Mouse (Mus musculus): ENCODE measurements around the gene Myh6.

GRCm38 (mm10) chr14:55001938-55002686 is 35.4 kb upstream of the Myh6 start:
- TF ChIP-seq CTCF (IDR thresholded peaks at IDR 0.05; ENCODE audit: low read depth): no peak
- no peak for TF ChIP-seq EP300 (IDR thresholded peaks at IDR 0.05; ENCODE audit: low read depth)

All from heart, postnatal 0 days (tissue).